Mouse (Mus musculus) spleen, adult 2 months (tissue): ENCODE measurements around the gene Vps35l.

Experiments
- CTCF ChIP-seq: fragments of 200-500 bp; IDR thresholded peaks from 2 replicates; pipeline ENCODE4 v1.5.1; 2011; ENCODE audit warnings: mild to moderate bottlenecking, inconsistent platforms; ENCODE audit not compliant: insufficient read depth, insufficient read length, insufficient replicate concordance; ENCODE audit errors: extremely low read depth
- POLR2A ChIP-seq: fragments of 200-500 bp; IDR thresholded peaks from 2 replicates; pipeline ENCODE4 v1.6.1; 2011; ENCODE audit warnings: low read depth, low read length, inconsistent platforms

- TF ChIP-seq POLR2A (no peak), CTCF (no peak)
Measured at GRCm38 (mm10) chr7:118786091-118786490, 46.1 kb downstream of the Vps35l start.
